Mouse (Mus musculus): ENCODE data around the gene Rpl36al.
A peak's percentile ranks its signal among the peaks of the same experiment; 100 is the strongest.

Gene Rpl36al

DNA sequence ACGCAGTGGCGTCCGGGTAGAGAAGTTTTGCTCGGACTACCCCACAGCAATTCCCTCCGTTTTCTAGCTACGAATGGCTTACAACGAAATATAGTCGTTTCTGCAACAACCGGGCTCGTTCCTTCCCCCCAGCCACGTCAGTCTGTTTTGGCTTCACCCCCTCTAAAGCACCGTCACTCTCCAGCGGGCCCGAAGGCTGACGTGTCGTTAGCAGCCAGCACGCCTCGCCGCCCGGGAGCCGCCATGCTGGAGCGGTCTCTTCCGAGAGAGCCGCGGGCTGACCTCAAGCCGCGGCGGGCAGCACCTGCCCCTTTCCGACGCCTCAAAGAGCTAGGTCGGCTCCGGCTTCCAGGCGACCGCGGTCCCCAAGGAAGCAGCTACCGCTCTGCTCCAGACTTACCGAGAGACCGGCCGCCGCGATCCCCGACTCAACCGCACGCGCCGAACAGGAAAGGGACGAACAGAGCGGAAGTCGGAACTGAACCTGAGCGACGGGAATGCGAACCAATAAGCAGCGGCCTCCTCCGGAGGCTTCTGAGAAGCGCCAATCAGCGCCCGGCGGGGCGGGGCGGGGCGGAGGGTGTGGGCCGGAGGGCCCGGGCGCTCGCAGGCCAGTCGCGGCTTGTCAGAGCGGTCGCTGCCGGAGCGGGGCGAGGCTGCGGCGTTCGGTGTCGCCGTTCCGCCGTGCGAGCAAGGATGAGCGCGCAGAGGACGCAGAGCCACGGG lies at the start of gene Rpl36al, which contains the start of gene Mgat2:
Rpl36al (minus strand) TSS at position 501 of the 726 bp plus-strand sequence.
Mgat2 (plus strand) TSS at position 575 of the 726 bp plus-strand sequence.
- DNase-seq: peak; percentile 99 to 100

DNA sequence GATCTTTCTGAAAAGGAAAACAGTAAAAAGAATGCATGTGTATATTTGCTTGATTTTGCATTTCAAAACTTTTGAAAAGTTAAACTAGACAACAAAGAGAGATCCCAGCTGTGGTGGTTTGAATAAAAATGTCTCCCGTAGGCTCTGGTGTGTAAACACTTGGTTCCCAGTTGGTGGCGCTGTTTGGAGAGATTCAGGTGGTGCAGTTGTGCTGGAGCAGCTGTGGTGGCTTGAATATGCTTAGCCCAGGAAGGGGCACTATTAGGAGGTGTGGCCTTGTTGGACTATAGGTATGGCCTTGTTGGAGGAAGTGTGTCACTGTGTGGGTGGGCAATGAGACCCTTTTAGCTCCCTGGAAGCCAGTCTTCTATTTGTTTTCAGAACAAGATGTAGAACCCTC lies 45.4 kb upstream of the Rpl36al start:
- DNase-seq: peak in 1 of 2 experiments; percentile 50

DNA sequence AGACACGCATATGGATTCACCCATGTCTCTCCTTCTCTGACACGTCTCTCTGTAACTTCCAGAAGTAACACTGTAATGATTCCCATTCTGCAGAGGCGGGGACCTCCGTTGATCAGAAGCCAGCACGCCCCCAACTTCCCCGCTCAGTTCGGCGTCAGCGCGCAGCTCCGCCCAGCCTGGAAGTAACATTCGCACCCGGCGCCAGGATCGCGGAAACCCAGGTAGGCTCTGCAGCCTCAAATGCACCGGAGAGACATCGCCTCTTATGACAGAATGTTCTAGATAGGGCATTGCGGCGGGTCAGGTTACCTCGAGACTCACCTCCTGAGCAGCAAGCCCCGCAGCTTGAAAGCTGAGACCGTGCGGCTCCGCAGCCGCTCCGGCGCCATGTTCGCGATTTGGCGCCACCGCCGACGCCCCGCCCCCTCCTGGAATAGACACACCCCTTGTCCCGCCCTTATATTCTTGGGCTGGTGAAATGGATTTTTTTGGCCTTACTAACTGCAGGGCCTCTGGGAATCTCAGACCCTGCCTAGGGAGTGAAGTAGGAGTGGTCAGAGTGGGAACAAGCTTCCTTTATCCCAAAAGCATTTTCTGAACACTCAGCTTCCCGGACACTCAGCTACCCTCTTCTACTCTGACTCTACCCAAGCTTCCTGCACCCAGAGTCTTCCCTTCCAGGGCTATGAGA lies 44.0 kb upstream of the Rpl36al start, which contains the start of gene Pole2:
Pole2 (minus strand) TSS at position 420 of the 691 bp plus-strand sequence.
- peak; percentile 87 to 95 for DNase-seq

DNA sequence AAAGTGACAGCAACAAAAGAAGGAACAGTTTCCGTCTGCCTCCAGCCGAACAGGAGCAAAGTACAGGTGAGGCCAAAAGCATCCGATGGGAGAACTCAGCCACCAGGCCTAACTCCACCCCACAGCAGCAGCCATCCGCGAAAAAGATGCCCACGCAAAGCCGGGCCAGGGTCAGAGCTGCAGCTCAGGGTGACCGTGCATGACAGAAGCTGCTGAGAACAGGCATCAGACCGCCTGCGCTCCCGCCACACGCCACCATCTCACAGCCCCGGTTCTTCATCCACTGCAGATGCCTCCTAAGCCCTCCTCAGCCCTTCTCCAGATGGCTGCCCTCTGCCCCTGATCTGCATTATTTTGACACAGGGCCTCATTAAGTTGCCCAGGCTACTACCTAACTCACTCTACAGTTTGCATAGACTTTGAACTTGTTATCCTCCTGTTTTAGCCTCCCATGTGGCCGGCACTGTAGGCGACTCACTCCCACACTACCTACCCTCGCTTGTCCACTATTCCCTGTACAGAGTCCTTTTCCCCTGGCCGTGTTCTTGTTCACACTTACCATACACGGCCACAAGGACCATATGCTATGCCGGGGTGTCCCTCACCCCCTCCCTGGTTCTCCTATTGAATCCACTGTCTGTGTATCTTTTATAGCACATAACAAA lies 36.9 kb upstream of the Rpl36al start:
- DNase-seq: peak in 1 of 2 experiments; percentile 54

DNA sequence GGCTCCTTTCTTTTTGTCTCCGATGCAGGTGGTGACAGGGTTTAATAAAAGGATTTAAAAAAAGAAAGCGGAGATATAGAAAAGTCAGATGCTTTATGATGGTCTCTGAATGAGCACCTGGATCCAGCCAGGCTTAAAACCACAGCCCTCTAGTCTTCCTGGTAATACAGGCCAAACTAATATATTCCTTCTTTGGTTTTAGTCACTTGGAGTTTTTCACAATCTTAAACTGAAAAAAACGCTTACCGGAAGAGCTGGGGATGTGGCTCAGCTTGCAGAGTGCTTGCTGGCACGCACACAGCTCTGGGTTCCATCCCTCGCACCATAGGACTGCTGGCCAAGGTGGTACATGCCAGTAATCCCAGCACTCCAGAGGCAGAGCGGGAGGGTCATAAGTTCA lies 32.7 kb upstream of the Rpl36al start:
- DNase-seq: no peak

DNA sequence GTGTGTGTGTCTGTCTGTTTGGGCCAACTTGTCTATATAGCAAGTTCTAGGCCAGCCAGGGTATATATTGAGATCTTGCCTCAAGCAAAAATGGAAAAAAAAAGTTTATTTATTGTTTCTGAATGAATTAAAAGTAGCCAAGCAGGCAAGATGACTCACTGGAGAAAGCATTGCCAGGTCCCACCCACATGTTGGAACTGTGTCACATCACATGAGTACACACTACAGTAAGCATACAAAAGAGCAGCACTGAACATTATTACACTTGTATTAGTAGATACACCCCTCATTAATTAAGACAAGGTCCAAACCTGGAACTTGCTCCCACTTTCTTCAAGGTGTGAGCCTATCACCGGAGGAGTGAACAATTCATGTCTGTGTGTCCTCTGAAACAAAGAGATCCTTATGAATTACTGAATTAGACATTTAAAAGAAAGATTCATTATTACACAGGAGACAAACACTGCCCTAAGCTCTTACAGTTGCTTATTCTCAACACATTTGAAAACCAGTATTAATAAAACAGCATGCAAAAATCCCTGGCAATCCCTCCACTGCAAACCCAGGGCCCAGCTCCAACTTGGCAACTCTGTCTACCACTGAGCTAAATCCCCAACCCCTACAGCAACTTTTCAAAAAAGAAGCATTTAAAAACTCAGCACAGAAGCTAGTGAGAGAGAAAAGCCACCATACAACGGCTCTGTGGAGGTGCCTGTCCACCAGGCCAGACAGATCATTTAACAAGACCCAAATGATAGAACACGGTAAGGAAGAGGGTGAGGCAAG lies 31.3 kb upstream of the Rpl36al start:
- DNase-seq: no peak

DNA sequence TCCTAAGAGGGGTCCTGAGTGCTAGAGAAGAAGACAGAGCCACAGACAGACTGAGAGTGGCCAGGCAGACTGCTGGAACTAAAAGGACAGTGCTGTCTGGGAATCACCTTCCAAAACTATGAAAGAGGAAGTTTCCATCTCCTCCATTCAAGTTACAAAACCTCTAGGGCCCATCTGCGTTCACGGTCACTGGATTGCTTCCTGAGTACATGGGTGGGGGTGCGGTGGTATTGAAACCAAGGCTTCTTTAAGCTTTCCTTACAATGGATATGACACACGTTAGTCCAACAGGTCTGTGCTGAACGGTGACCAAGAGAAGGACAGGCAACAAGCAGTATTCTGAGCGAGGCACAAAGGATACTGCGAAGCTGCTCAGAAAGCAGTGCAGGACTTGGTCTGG lies 30.5 kb upstream of the Rpl36al start:
- DNase-seq: no peak

DNA sequence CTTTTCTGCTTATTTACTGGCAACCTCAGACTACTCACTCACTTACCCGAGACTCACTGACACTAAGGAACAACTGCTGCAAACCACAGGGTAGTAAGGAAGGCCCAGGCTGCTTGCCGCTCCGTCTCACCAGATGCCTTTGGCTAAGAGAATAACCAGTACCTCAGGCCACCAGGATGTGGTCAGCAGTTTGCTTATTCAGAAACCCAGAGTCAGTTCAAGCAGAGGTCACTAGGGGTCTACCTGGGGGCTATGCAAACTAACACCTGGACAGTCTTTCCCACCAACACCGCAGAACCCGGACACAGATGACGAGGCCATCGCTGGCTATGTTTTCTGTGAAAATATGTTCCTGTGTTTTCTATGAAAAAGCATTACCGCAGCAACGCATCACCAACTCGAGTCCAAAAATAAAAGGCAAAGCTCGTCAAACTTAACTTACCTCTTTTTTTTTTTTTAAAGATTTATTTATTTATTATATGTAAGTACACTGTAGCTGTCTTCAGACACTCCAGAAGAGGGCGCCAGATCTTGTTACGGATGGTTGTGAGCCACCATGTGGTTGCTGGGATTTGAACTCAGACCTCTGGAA lies 29.4 kb upstream of the Rpl36al start:
- no peak for DNase-seq

DNA sequence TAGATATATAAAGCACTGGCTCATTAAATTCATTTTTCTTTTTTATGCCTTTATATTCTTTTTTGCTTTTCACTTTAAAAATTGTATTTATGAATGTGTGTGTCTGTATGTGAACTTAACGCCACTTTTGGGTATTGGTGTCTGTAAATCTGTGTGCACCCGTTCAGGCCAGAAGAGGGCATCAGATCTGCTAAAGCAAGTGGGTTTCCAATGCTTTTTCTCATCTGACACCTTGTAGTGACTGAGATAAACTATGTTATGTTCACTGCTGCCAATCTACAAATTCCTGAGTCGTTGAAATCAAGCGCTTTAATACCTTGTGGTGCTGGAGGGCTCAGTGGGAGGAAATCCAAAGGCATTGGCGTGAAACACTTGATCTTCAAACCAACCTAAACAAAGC lies 27.2 kb upstream of the Rpl36al start:
- DNase-seq: peak in 1 of 2 experiments; percentile 49

DNA sequence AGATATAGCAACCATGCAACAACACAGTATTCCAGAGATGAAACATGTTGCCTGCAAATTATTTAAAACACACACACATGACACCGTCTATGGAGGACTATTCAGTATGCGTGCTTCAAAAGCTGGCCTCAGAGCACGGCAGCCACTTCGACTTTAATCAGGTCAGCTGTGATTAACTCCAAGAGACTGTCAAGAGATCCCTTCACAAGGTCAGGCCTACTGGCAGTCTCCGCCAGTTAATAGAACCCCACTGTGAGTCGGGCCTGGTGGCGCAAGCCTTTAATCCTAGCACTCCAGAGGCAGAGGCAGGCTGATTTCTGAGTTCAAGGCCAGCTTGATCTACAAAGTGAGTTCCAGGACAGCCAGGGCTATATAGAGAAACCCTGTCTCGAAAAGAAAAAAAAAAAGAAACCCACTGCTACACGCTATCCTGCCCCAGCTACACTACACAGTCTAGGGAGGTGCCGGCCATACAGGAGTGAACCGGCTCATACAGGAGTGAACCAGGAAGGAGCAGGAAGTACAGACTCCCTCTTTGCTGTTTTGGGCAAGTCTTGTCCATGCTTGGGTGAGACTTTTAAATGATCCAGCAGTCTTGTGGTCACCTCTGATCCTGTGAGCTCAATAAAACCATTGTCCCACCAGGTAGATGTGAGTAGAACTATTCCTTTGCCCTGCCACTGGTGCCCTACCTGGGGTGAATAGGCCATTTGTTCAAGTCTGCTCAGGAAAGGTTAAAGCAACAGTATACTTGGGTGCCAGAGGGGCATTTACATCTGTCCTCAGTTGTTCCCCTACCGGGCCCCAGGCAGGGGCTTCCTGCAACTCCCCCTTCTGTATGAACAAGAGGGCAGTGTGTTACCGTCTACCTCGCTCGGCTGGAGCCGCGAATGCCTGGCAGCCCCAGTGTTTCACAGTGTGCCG lies 26.4 kb upstream of the Rpl36al start:
- no peak for DNase-seq

DNA sequence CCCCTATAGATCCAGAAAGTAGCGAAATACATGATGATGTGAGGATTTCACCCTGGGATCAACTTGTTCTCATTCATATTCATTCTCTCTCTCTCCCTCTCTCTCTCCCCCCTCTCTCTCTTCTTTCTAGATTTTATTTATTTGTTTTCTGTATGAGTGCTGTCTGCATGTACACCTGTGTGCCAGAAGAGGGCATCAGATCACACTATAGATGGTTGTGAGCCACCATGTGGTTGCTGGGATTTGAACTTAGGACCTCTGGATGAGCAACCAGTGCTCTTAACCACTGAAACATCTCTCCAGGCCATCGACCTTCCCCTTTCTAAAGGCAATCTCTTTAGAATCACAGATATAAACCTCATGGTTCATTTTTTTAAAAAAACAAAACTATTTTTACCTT lies 24.6 kb upstream of the Rpl36al start:
- no peak for DNase-seq

DNA sequence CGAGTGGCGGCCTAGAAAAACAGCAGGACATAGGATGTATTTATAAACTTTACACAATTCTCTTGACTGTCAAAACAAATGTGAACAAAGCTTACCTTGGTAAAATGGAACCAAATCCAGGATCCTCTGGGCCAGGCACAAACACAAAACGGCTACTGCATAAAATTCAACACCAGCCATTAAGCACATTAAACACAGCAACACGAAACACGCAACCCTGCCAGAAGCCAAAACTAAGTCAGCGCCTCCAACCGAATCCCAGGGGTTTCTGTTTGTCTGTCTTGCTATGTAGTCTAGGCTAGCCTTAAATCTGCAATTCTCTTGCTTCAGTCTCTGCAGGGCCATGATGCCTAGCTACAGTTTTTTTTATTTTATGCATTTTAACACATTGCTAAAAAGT lies 24.0 kb upstream of the Rpl36al start:
- no peak for DNase-seq

DNA sequence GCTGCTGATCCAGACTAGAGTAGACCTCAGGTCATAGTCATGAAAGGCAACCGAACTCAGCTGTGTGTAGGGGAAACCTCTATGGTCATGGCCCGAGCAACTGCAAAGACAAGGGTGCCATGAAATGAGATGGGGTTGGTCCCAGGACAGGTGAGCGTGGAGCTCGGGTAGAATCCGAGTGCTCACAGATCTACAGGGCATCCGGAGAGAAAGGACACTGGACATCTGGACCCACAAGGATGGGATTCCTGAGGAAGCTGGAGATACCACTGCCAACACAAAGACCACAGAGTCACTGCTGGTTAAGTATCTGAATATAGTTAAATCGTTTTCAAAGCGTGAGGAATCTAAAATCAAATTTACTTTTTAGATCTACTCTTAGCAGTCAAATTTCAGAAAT lies 23.5 kb upstream of the Rpl36al start:
- no peak for DNase-seq

DNA sequence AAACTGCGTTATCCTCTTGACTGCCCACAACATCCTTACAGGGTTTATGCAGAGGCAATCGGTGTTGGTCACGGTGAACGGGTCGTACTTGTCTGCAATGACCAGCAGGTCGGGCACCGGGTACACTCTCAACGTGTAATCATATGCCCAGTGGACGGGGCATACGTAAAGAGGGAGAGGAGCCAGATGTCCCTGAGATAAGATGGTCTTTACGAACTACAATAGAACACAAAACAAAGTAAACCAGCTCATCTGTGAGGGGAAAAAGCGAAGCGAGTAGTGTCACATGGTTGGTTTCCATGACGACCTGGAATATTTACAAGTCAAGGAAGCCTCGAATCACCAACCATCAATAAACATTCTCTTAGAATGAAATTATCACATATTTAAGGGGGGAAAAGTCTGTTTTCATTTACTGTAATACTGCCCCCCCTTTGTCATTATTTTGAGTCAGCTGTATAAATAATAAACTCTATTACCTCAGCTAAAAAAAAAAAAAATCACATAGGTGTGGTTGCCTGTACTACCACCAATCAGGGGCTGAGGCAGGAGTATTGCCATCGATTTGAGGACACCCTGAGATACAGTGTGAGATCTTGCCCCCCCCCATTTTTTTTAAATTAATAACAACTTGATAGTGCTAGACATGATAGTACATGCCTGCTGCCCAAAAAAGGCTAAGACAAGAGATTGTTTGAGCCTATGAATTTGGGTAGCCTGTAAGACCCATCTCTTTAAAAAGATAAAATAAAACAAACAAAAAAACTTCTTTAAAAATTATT lies 20.4 kb upstream of the Rpl36al start, which contains the start of gene Gm49384:
Gm49384 (minus strand) TSS at position 216 of the 782 bp plus-strand sequence.
- DNase-seq: no peak

DNA sequence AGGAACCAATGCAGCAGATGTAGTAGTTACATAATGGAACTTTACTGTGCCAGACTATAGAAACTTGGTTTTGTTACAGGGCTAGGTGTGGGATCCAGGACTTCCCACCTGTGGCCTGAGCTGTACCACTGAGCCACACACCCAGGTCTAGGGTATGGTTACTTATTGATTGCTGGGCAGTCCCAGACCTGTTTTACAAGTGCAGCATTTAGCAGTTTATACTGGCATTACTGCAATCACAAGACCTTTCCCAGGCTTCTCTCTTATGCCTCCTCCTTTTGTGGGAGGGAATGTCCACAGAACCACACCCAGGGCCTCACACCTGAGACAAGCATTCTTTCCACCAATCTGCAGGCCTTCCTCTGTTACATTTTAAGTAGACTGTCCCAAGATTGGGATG lies 15.1 kb upstream of the Rpl36al start:
- DNase-seq: no peak

DNA sequence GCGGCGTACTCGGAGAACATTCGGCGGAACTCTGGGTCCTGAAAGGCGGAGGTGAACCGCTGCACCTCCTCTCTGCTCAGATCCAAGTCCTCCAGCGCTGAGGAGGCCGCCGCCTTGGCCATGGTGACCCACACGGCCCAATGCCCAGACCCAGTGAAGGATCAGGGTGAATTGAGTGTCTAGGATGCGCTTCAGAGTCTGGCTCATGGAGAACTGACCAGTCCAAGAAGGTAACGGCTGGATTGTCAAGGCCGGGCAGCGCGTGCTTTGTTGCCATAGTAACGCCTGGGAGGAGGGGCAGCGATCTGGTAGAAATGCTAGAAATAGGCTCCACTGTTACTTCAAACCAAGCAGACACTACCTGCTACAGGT lies 14.3 kb upstream of the Rpl36al start, which contains the start of gene Dnaaf2:
Dnaaf2 (minus strand) TSS at position 266 of the 372 bp plus-strand sequence.
- DNase-seq: peak; percentile 89 to 92

DNA sequence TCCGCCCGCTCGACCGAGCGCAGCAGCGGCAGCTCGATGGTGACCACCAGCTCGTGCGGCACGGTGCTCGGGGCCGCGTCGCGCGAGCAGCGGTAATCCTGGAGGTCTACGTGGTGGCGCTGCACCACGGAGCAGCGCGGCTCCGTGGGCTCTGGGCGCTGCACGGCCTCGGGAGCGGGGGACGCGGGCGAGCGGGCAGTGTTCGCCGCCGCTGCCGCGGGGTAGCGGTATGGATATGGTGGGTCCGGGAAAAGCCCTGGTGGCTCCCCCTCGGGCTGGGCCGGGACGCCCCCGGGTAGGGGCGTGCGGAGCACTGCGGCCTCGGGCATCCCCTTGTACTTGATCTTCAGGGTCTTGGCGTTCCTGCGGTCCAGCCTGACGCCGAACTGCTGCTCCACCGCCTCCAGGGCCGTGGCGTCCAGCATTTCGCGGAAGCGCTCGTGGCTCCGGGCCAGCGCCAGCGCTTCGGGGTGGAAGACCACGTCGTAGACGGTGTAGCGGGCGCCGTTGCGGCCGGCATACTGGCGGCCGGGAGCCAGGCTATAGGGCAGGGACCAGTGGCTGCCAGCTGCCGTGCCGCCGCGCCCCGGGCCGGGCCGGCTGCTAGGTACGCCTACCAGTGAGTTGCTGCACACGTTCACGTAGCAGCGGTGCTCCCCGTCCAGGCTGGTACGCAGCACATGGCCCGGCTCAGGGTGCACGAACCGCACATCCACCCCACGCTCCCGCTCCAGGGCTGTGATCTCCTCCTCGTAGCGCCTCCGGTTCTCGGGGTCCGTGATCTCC lies 13.7 kb upstream of the Rpl36al start:
- peak in 1 of 2 experiments; percentile 76 for DNase-seq

DNA sequence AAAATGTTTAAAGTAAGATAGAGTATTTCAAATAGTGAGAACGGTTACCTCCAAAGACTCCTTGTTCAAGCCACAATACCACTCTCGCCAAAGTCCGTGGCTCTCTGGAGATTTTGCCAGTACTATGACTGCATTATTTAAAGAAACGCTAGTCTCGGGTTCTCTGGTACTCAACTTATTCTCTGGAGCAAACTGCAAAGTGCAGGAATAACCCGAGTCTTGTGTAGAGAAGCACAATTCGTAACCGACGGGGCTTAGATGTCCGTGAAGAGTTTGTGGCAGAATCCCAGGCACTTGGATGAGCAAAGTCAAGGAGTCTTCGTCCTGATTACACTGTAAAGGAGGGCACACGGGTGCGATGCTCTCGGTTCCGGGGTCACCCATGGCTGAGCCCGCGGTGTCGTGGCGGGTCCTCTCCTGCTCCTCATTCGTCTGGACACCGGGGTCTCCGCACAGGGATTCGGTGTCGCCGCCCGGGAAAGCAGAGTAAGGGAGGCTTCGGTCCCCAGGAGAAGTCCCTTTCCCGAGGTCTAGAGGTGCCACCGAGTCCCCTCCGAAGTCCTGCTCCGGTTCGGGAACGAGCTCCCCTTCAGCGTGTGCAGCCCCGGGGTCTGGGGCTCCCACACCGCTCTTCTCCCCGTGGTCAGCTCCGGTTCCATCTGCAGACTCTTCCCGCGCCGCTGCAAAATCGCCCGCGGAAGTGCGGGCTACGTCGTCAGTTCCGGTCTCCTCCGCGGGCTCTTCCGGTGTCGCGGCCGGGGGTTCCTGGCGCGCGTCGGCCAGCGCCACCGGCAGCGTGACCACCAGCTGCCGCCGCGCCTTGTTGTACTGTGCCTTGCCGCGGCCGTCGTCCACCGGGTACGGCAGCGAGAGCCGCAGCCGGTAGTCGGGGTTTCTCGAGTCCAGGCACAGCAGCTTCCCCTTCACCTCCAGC lies 12.8 kb upstream of the Rpl36al start, which contains the start of gene Gm49383:
Gm49383 (minus strand) TSS at position 661 of the 934 bp plus-strand sequence.
- DNase-seq: peak; percentile 66 to 87
